Mouse (Mus musculus): ENCODE results near the gene Fam219b. TPM values are rescaled to one million over a fixed set of nuclear protein-coding genes. Genes with fewer than 3 reads are reported as not detected.

Gene Fam219b
- total RNA-seq, 2 experiments from 2014 or later = 20.9 to 23.4 TPM

- DNase-seq (ENCODE audit: low spot score in 2 of 2) = no peak
Measured at GRCm38 (mm10) chr9:57523754-57524153, 13.6 kb upstream of the Fam219b start.

- no peak for DNase-seq (ENCODE audit: low spot score in 2 of 2)
Measured at GRCm38 (mm10) chr9:57524439-57524838, 12.9 kb upstream of the Fam219b start.

- DNase-seq (ENCODE audit: low spot score in 2 of 2) = no peak
Measured at GRCm38 (mm10) chr9:57525516-57525915, 11.8 kb upstream of the Fam219b start.

GRCm38 (mm10) chr9:57526435-57526834 lies 10.9 kb upstream of the Fam219b start:
- DNase-seq (ENCODE audit: low spot score in 2 of 2) = no peak

- no peak for DNase-seq (ENCODE audit: low spot score in 2 of 2)
Measured at GRCm38 (mm10) chr9:57531946-57532345, 5.4 kb upstream of the Fam219b start.

GRCm38 (mm10) chr9:57536362-57536761 lies 966 bp upstream of the Fam219b start:
- DNase-seq (ENCODE audit: low spot score in 2 of 2) = no peak

- DNase-seq (ENCODE audit: low spot score in 2 of 2) = peak in 1 of 2 experiments; percentile 47
Measured at GRCm38 (mm10) chr9:57537728-57538181, 427 bp downstream of the Fam219b start.

- DNase-seq (ENCODE audit: low spot score in 2 of 2) = no peak
Measured at GRCm38 (mm10) chr9:57539550-57539949, 2.2 kb downstream of the Fam219b start.

- peak; percentile 58 to 68 for DNase-seq (ENCODE audit: low spot score in 2 of 2)
Measured at GRCm38 (mm10) chr9:57541312-57541711, 4.0 kb downstream of the Fam219b start.

- no peak for DNase-seq (ENCODE audit: low spot score in 2 of 2)
Measured at GRCm38 (mm10) chr9:57543951-57544350, 6.6 kb downstream of the Fam219b start.

- no peak for DNase-seq (ENCODE audit: low spot score in 2 of 2)
Measured at GRCm38 (mm10) chr9:57547287-57547686, 10.0 kb downstream of the Fam219b start.

- no peak for DNase-seq (ENCODE audit: low spot score in 2 of 2)
Measured at GRCm38 (mm10) chr9:57547869-57548268, 10.5 kb downstream of the Fam219b start.

GRCm38 (mm10) chr9:57549186-57549585 lies 11.9 kb downstream of the Fam219b start:
- no peak for DNase-seq (ENCODE audit: low spot score in 2 of 2)

- no peak for DNase-seq (ENCODE audit: low spot score in 2 of 2)
Measured at GRCm38 (mm10) chr9:57550126-57550862, 13.0 kb downstream of the Fam219b start.

GRCm38 (mm10) chr9:57552139-57552887 lies 15.0 kb downstream of the Fam219b start, which contains the start of gene Mpi:
TSS of gene Mpi (minus strand) at chr9:57552763.
- peak; percentile 65 to 81 for DNase-seq (ENCODE audit: low spot score in 2 of 2)

GRCm38 (mm10) chr9:57553119-57553518 lies 15.8 kb downstream of the Fam219b start:
- no peak for DNase-seq (ENCODE audit: low spot score in 2 of 2)

- DNase-seq (ENCODE audit: low spot score in 2 of 2) = no peak
Measured at GRCm38 (mm10) chr9:57554753-57555152, 17.4 kb downstream of the Fam219b start.

GRCm38 (mm10) chr9:57557215-57557614 lies 19.9 kb downstream of the Fam219b start:
- DNase-seq (ENCODE audit: low spot score in 2 of 2) = no peak

- no peak for DNase-seq (ENCODE audit: low spot score in 2 of 2)
Measured at GRCm38 (mm10) chr9:57558625-57559024, 21.3 kb downstream of the Fam219b start.

GRCm38 (mm10) chr9:57559568-57559967 lies 22.2 kb downstream of the Fam219b start:
- no peak for DNase-seq (ENCODE audit: low spot score in 2 of 2)

- no peak for DNase-seq (ENCODE audit: low spot score in 2 of 2)
Measured at GRCm38 (mm10) chr9:57560263-57560662, 22.9 kb downstream of the Fam219b start.

Data from layer of hippocampus, postnatal 14 days (tissue).